Mouse (Mus musculus): Measurements from ENCODE around the gene Stom. TPM values are rescaled to one million over a fixed set of nuclear protein-coding genes. Genes with fewer than 3 reads are reported as not detected.

Gene Stom
- polyA plus RNA-seq, 1 experiment: 23.0 TPM

DNA sequence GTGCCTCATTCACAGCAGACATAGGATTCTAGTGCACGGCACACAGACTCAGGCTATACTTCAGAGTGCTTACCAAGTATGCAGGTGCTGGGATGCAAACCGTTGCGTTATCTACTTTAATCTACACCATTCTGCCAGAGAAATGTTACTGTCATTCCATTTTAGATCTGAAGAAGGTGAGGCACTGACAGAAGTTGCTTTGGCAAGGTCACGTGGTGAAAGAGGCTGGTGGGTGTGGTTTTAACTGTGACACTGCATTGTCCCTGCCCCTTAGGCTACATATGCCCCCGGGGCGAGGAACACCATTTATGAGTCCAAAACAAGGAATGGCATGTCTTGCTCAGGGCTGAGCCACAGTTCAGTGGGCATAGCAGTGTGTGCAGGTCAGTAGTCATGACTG is 63.9 kb downstream of the Stom start:
- H3K27me3 ChIP-seq (ENCODE audit: control insufficient read depth, insufficient read depth, low read length): no peaks in the 10 kb centered on the region
- peak overlapping the region; percentile 63 for H3K27ac ChIP-seq (ENCODE audit: control insufficient read depth, insufficient read depth, low read depth, low read length)
- no peak for TF ChIP-seq CTCF (IDR thresholded peaks at IDR 0.05; ENCODE audit: control insufficient read depth, insufficient read depth, insufficient replicate concordance, low read depth, low read length)
- no peak for TF ChIP-seq POLR2A (IDR thresholded peaks at IDR 0.05; ENCODE audit: control insufficient read depth, low read depth, low read length)
- H3K36me3 ChIP-seq (ENCODE audit: control insufficient read depth, insufficient read depth, low read length): no peaks in the 10 kb centered on the region
- no peak overlapping the region for H3K4me3 ChIP-seq (ENCODE audit: control insufficient read depth, low read depth, low read length)
- peaks cover 15% of the 10 kb centered on the region for H3K4me1 ChIP-seq (ENCODE audit: control insufficient read depth, insufficient read depth, low read length)

DNA sequence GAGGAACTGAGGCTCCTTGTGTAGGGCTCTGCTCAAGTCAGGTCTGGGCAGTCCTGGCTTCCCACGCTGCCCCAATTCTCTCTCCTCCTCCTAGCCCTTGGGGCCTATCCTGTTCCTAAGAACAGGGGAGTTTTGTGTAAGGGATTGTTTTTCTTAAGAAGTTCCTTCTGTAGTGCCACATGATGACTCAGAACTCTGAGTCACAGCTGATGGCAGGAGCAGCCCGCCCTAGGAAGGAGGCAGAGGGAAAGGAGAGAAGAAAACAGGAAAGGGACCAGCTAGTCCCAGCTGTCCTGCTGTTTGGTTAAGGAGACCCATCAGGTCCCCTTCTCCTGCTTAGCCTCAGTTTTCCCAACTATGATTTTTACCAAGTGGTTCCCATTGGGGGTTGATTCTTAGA is 65.0 kb downstream of the Stom start:
- TF ChIP-seq CTCF (IDR thresholded peaks at IDR 0.05; ENCODE audit: control insufficient read depth, insufficient read depth, insufficient replicate concordance, low read depth, low read length): no peak
- TF ChIP-seq POLR2A (IDR thresholded peaks at IDR 0.05; ENCODE audit: control insufficient read depth, low read depth, low read length): no peak
- H3K4me1 ChIP-seq (ENCODE audit: control insufficient read depth, insufficient read depth, low read length): peaks cover 13% of the 10 kb centered on the region
- H3K27me3 ChIP-seq (ENCODE audit: control insufficient read depth, insufficient read depth, low read length): no peaks in the 10 kb centered on the region
- H3K27ac ChIP-seq (ENCODE audit: control insufficient read depth, insufficient read depth, low read depth, low read length): peak overlapping the region; percentile 34; the same call in 1 of the 2 replicates
- no peak overlapping the region for H3K4me3 ChIP-seq (ENCODE audit: control insufficient read depth, low read depth, low read length)
- no peaks in the 10 kb centered on the region for H3K36me3 ChIP-seq (ENCODE audit: control insufficient read depth, insufficient read depth, low read length)

- Histone ChIP-seq H3K27ac (ENCODE audit: control insufficient read depth, insufficient read depth, low read depth, low read length) (peak overlapping the region; percentile 57; the same call in 1 of the 2 replicates), H3K4me1 (ENCODE audit: control insufficient read depth, insufficient read depth, low read length) (peaks cover 13% of the 10 kb centered on the region), H3K36me3 (ENCODE audit: control insufficient read depth, insufficient read depth, low read length) (no peaks in the 10 kb centered on the region), H3K4me3 (ENCODE audit: control insufficient read depth, low read depth, low read length) (no peak overlapping the region), H3K27me3 (ENCODE audit: control insufficient read depth, insufficient read depth, low read length) (no peaks in the 10 kb centered on the region)
- TF ChIP-seq POLR2A (IDR thresholded peaks at IDR 0.05; ENCODE audit: control insufficient read depth, low read depth, low read length) (no peak), CTCF (IDR thresholded peaks at IDR 0.05; ENCODE audit: control insufficient read depth, insufficient read depth, insufficient replicate concordance, low read depth, low read length) (peak; percentile 73; the same call in 1 of the 2 replicates)
Observed at GRCm38 (mm10) chr2:35270531-35270984, 66.2 kb downstream of the Stom start.

DNA sequence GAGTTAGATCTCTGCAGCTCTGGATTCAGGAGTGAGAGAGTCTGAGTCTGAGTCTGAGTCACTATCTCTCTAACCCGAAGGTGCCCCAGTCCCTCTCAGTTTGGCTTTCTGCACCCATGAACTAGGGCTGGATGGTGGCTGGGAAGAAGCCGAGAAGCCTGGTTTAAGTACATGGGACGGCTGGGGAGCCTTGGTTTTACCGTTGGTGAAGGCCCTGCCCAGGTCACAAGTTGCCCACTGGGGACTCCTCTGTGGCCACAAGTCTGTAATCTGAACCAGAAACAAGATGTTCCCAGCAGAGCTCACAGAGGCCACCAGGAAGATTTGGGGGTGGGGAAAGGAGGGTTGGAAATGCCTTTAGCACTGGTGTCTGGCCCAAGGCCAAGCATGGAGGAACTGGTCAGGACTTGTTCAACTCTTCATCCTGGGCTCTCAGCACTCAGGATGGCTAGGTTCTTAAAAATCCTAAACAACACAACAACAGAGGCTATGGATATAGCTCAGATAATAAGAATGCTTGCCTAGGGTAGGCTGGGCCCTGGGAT is 67.0 kb downstream of the Stom start:
- Histone ChIP-seq H3K4me3 (ENCODE audit: control insufficient read depth, low read depth, low read length) (no peak overlapping the region), H3K4me1 (ENCODE audit: control insufficient read depth, insufficient read depth, low read length) (peaks cover 13% of the 10 kb centered on the region), H3K27ac (ENCODE audit: control insufficient read depth, insufficient read depth, low read depth, low read length) (peak overlapping the region; percentile 55), H3K27me3 (ENCODE audit: control insufficient read depth, insufficient read depth, low read length) (no peaks in the 10 kb centered on the region), H3K36me3 (ENCODE audit: control insufficient read depth, insufficient read depth, low read length) (no peaks in the 10 kb centered on the region)
- TF ChIP-seq CTCF (IDR thresholded peaks at IDR 0.05; ENCODE audit: control insufficient read depth, insufficient read depth, insufficient replicate concordance, low read depth, low read length): no peak

DNA sequence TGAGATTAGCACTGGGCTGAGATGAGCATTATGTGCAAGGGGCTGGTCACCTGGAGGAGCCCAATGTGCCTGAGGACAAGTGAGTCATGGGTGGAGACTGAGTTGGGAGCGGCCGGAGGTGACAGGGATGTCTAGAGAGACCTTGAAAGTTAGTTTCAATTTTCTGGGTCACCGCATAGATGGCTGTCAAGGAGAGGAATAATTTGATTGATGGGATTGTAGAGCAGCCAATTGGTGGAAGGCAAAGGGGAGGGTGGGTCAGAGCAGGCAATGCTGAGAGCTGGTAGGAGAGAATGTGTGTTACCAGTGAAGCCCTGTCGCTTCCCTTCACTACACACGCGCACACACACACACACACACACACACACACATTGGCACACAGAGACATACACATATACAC is 67.6 kb downstream of the Stom start:
- no peaks in the 10 kb centered on the region for H3K27me3 ChIP-seq (ENCODE audit: control insufficient read depth, insufficient read depth, low read length)
- H3K36me3 ChIP-seq (ENCODE audit: control insufficient read depth, insufficient read depth, low read length): no peaks in the 10 kb centered on the region
- no peak overlapping the region for H3K27ac ChIP-seq (ENCODE audit: control insufficient read depth, insufficient read depth, low read depth, low read length)
- TF ChIP-seq CTCF (IDR thresholded peaks at IDR 0.05; ENCODE audit: control insufficient read depth, insufficient read depth, insufficient replicate concordance, low read depth, low read length) (no peak), POLR2A (IDR thresholded peaks at IDR 0.05; ENCODE audit: control insufficient read depth, low read depth, low read length) (no peak)
- no peak overlapping the region for H3K4me3 ChIP-seq (ENCODE audit: control insufficient read depth, low read depth, low read length)
- peaks cover 13% of the 10 kb centered on the region for H3K4me1 ChIP-seq (ENCODE audit: control insufficient read depth, insufficient read depth, low read length)

- Histone ChIP-seq H3K4me3 (ENCODE audit: control insufficient read depth, low read depth, low read length) (no peak overlapping the region), H3K27ac (ENCODE audit: control insufficient read depth, insufficient read depth, low read depth, low read length) (peak overlapping the region; percentile 20), H3K4me1 (ENCODE audit: control insufficient read depth, insufficient read depth, low read length) (peaks cover 11% of the 10 kb centered on the region), H3K36me3 (ENCODE audit: control insufficient read depth, insufficient read depth, low read length) (no peaks in the 10 kb centered on the region), H3K27me3 (ENCODE audit: control insufficient read depth, insufficient read depth, low read length) (no peaks in the 10 kb centered on the region)
- TF ChIP-seq POLR2A (IDR thresholded peaks at IDR 0.05; ENCODE audit: control insufficient read depth, low read depth, low read length) (no peak), CTCF (IDR thresholded peaks at IDR 0.05; ENCODE audit: control insufficient read depth, insufficient read depth, insufficient replicate concordance, low read depth, low read length) (no peak)
Observed at GRCm38 (mm10) chr2:35267876-35268566, 68.8 kb downstream of the Stom start.

DNA sequence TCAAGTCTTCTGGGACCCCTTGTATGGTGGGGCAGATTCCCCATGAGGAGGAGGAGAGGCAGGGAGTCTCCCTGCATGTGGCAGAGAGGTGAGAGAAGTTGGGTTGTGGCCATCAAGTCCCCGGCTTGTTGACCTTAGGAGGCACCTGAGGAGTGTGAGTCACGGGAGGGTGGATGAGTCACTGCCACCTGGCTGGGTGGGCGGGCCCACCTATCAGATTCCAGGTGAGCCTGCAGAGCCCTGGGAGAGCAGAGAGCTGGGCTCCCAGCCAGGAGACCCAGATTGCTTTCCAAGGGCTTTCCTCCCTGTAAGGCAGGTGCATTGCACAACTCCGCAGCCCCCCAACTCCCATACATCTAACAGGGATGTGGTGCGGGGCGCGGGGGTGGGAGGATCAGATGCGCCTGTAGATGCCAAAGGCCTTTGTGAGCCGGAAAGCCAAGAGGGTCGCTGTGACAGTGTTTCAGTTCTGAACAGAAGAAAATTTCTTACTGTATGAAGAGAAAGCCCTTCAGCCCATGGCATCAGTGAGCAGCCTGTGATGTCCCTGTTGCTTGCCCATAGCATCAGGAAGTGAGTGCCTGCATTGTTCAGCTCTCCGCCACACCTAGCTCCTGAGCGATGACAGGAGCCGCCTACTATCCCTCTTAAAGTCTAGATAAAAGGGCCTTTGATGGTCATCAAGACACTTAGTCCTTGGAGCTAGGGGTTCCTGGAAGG is 69.5 kb downstream of the Stom start:
- no peak for TF ChIP-seq CTCF (IDR thresholded peaks at IDR 0.05; ENCODE audit: control insufficient read depth, insufficient read depth, insufficient replicate concordance, low read depth, low read length)
- no peak for TF ChIP-seq POLR2A (IDR thresholded peaks at IDR 0.05; ENCODE audit: control insufficient read depth, low read depth, low read length)
- peaks cover 11% of the 10 kb centered on the region for H3K4me1 ChIP-seq (ENCODE audit: control insufficient read depth, insufficient read depth, low read length)
- no peak overlapping the region for H3K4me3 ChIP-seq (ENCODE audit: control insufficient read depth, low read depth, low read length)
- no peak overlapping the region for H3K27ac ChIP-seq (ENCODE audit: control insufficient read depth, insufficient read depth, low read depth, low read length)
- H3K36me3 ChIP-seq (ENCODE audit: control insufficient read depth, insufficient read depth, low read length): no peaks in the 10 kb centered on the region
- H3K27me3 ChIP-seq (ENCODE audit: control insufficient read depth, insufficient read depth, low read length): no peaks in the 10 kb centered on the region

Measured in testis, adult 2 months (tissue).